Mouse (Mus musculus) urinary bladder, adult 2 months (tissue): ENCODE measurements around the gene Abraxas2. TPM values are rescaled to one million over a fixed set of nuclear protein-coding genes. Genes with fewer than 3 reads are reported as not detected.

Source experiments
- DNase-seq: peaks from one replicate; pipeline ENCODE4 v3.0.0; 2022; ENCODE audit warnings: low spot score
- polyA plus RNA-seq: library from polyadenylated mRNA; depleted of rRNA; stranded (reverse); fragments of >200 nt; gene quantifications from 2 replicates; pipeline ENCODE4 v1.2.3, GENCODE M21; 2012

Gene Abraxas2
- polyA plus RNA-seq, 1 experiment: 24.0 TPM

GRCm38 (mm10) chr7:132853946-132854345, 5.1 kb upstream of the Abraxas2 start:
- DNase-seq: no peak

DNA sequence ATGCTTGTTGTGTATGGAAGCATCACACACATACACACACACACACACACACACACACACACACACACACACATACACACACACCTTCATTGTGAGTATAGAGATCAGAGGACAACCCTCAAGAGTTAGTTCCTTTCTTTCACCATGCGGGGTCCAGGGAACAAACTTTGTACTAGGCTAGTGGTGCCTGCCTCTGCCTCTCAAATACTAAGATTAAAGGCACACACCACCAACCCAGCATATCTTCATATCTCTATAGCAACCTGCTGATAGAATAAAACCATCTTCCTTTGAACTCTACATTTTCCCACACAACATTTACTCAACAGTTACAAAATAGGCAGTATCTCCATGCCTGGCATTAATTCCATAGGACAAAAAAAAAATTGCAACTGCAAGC, 2.9 kb upstream of the Abraxas2 start:
- DNase-seq: no peak

GRCm38 (mm10) chr7:132858043-132858608, 899 bp upstream of the Abraxas2 start:
- DNase-seq: no peak

- DNase-seq: no peak
Observed at GRCm38 (mm10) chr7:132866316-132866715, 7.3 kb downstream of the Abraxas2 start.

- no peak for DNase-seq
Observed at GRCm38 (mm10) chr7:132873043-132873442, 14.0 kb downstream of the Abraxas2 start.

DNA sequence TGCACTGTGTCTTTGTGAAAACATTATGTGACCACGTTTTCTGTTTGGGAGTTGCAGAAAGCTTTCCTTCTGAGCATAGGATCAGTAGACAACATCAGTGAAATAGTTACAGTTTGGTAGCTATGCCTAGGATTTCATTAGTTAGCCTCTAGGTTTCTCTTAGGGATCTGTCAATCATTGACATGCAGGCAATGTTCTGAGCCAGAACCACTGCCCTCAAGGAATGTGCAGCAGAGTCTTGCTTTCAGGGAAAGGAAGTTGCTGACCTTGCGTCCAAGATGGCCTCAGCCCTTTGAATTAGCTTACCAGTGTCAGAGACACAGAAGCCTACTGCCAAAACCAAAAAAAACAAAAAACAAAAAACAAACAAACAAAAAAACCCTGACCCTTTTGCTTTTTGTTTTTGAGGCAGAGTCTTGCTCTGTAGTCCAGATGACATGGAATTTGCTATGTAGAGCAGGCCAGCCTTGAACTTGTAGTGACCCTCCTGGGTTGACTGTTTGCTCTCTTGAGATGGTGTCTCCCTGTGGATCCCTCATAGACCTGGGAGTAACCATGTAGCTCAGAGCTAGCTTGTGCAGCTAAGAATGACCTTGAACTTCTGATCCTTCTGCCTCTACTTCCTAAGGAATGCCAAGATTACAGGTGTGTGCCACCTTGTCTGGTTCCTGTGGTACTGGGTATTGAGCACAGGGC, 16.5 kb downstream of the Abraxas2 start:
- no peak for DNase-seq

DNA sequence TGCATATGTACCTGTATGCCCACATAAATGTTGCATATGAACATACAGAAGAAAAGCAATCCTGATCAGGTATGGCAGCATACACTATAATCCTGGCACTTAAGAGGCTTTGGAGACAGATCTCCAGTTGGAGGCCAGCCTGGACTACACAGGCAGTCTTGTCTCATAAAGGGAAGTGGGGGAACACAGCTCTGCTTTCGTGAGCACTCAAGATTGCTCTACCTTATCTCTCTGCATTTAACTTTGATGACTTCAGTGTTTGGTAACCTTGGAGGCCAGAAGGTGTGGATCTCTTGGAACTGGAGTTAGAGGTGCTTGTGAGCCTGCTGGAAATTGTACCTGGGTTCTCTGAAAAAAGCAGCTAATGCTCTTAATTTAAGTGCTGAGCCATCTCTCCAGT, 21.3 kb downstream of the Abraxas2 start:
- no peak for DNase-seq

DNA sequence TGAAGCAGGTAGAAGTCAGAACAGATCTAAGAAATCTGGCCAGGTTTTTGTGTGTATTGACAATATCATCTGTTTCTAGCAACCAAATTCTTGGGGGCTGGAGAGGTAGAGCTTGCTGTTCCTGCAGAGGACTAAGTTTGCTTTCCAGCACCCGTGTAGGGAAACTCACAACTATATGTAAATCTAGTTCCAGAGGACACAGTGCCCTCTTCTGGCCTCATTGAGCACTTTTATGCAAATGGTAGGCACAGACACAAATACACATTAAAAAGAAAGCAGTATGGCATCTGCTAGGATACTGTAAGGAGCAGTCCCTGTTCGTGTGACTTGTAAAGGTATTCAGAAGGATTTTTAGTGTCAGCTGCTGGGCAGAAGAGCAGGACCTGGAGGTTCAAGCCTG, 23.3 kb downstream of the Abraxas2 start:
- no peak for DNase-seq

DNA sequence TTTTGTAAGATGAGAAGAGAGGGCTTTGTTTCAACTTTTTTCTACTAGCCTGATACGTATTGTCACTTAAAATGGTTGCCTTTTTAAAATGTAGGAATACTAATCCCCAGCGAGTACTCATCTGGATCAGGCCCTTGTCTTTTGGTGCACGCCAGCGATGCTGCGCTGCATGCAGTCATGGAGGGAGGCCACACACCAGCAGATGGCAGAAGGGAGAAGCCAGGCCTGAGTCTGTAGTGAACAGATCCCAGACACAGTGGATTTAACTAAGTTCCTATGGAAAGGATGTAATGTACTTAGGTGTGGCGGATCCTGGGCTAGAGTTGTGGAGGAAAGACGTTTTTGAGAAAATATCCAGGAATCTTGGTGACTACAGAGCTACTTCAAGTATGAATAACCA, 25.0 kb downstream of the Abraxas2 start:
- no peak for DNase-seq

- no peak for DNase-seq
Observed at GRCm38 (mm10) chr7:132887019-132887804, 28.2 kb downstream of the Abraxas2 start.

- no peak for DNase-seq
Observed at GRCm38 (mm10) chr7:132888052-132888451, 29.0 kb downstream of the Abraxas2 start.

DNA sequence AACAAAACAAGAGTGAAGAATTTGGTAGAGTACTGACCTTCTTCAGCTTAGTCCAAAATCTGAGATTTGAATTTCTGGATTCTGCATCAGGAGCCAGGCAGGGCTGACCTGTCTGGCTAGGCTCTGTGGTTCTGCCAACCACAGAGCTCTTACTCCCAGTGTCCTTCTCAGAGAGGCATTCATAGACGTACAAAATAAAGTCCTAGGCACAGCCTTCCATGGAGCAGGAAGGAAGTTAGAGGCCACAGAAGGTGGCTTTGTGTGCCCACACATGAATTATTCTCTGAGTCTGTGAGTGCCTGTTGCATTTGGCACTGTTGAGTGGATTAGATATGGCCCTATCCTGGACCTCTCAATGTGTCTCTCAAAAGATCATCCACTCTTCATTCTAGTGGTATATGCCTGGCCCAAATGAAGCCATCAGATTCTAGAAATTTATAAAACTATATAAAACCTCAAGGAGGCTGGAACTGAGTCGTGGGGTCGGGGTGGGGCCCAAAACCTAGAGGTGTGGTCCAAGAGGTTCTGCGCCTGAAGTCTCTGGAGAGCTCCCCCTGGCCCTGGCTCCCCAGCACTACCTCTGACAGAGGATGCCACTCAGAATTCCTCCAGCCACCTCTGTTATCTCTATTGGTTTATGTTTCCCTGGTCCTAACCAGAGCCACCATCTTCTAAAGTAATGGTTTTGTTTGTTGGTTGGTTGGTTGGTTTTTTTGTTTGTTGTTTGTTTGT, 29.7 kb downstream of the Abraxas2 start:
- no peak for DNase-seq

DNA sequence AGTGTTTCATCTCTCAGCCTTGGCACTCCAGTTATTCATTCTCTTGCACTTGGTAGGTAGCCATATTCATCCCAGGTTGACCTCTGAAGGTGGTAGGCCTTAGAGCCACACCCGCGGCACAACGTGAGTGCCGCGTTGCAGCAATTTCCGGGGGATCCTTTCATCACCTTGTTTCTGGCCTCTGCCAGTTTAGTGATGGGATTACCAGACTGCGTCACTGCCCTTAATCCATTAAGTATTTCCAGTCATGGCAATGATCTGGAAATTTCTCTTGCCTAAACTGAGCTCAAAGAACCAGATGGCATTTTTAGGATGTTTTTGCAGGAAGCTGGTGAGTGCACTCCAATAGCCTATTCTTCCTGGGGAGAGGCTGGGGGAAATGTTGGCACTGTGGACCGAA, 30.7 kb downstream of the Abraxas2 start:
- DNase-seq: no peak

- DNase-seq: no peak
Observed at GRCm38 (mm10) chr7:132890201-132890600, 31.2 kb downstream of the Abraxas2 start.

GRCm38 (mm10) chr7:132891561-132892310, 32.7 kb downstream of the Abraxas2 start:
- DNase-seq: no peak

DNA sequence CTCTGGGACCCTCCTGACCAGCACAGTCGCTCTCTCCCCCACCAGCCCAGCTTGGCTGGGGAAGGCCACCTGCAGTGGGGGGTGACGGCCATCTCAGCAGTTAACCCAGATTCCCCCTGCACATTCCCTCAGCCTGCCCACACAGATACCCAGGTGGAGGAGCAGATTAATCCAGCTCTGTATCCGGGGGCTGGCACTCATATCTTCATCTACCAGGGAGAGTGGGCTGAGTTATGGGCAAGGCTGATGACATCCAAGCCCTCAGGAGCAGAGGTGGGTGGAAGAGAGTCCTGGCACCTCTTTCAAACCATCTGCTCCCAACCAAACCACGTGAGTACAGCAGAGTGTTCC, 33.3 kb downstream of the Abraxas2 start:
- no peak for DNase-seq

GRCm38 (mm10) chr7:132892806-132893205, 33.8 kb downstream of the Abraxas2 start:
- DNase-seq: no peak

GRCm38 (mm10) chr7:132893336-132893735, 34.3 kb downstream of the Abraxas2 start:
- no peak for DNase-seq

- no peak for DNase-seq
Observed at GRCm38 (mm10) chr7:132894841-132895555, 36.0 kb downstream of the Abraxas2 start.

DNA sequence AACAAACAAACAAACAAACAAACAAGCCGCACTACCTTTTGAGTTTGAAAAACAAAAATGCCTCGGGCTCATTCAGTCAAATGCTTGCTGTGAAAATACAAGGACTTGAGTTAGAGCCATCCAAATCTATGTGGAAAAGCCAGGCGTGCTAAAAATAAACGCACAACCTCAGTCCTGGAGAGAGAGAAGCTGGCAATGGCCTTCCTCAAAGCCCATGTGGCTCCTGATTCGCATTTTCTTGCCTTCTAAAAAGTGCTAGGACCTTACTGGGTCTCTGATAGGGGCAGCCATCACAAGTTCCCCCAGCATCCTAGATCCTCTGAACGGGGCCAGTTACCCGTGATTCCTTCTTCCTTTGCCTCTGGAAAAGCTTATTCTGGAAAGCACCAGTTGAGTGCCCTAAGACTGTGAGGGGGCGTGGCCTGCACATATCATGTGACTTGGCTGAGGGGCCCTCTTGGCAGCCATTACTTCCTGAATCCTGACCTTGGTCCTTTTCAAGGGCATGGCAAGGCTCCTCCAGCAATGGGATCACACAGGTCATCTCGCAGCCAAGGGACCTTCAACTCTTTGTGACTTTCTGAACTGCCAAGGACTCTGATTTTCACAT, 37.3 kb downstream of the Abraxas2 start:
- DNase-seq: no peak

DNA sequence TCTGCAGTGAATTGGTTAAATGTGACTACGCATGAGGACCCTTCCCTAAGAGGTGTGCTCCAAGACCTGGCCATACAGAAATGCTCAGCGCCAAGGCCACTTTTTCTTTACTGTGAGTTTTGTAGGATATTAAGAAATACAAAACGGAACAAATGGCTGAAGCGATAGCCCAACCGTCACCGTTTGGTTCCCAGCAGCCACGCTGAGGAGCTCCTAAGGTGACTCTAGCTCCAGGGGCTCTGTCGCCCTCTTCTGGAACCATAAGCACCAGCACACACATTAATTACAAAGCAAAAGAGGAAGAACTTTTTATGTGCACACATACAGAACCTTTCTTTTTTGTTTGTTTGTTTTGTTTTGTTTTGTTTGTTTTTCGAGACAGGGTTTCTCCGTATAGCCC, 38.2 kb downstream of the Abraxas2 start:
- no peak for DNase-seq
